Mouse (Mus musculus): ENCODE measurements around the gene Gm3854.
A peak's percentile ranks its signal among the peaks of the same experiment; 100 is the strongest.

The Gm3854 gene

DNA sequence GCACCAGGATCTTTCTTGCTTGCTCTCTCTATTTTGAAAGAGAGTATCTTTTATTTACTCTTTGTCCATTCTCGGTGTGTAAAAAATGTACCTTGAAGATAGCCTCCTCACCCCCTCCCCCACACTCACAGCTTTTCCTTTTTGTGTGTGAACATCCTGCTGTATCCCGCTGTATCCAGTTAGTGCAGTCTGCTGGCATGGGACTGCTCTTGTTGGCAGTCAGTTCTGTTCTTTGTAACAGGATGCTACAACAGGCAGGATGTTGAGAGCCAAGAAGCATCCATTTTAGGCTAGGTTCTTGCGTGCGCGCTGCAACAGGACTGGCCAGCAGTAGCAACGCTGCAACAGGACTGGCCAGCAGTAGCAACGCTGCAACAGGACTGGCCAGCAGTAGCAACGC, 43.4 kb downstream of the Gm3854 start:
- DNase-seq (ENCODE audit: low spot score), result peak; percentile 9

DNA sequence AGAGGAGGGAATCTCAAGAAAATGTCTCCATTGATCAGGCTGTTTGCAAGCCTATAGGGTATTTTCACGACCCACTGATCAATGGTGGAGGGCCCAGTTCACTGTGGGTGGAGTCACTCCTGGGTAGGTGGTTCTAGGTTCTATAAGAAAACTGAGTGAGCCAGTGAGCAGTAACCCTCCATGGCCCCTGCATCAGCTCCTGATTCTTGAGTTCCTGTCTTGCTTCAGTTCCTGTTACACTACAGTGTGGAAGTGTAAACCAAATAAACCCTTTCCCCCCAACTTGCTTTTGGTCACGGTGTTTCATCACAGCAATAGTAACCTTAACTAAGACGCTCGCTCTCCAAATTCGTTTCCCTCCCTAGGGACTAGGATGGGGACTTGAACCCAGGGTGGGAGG, 45.4 kb downstream of the Gm3854 start:
- no peak for DNase-seq (ENCODE audit: low spot score)

DNA sequence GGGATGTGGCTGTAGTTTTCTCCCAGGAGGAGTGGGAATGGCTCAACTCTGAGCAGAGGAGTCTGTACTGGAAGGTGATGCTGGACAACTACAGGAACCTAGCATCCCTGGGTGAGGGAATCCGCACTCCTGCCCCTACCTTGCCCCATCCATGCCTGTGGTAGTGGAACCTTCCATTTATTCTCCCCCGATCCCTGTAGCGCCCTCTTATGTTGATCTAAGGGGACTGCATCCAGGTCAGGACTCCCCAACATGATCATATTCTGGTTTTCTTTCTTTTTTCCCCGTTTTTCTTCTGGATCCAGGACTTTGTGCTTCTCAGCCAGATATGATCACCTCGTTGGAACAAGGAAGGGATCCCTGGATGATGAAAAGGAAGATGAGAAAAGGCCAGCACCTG, 45.9 kb downstream of the Gm3854 start:
- DNase-seq (ENCODE audit: low spot score), result no peak

GRCm38 (mm10) chr7:6397996-6398975, 54.7 kb downstream of the Gm3854 start, which contains the start of gene Smim17:
TSS of gene Smim17 (plus strand) at chr7:6398715.
- DNase-seq (ENCODE audit: low spot score), result peak; percentile 28

All from urinary bladder, postnatal 14 days (tissue).